Mouse (Mus musculus): ENCODE data around the gene Cdc42se2.
A peak's percentile ranks its signal among the peaks of the same experiment; 100 is the strongest.

Cdc42se2 gene

GRCm38 (mm10) chr11:54787488-54788474, at the start of gene Cdc42se2:
TSS of gene Cdc42se2 (minus strand) at chr11:54787675.
- DNase-seq (ENCODE audit: low spot score) = peak; percentile 98

DNA sequence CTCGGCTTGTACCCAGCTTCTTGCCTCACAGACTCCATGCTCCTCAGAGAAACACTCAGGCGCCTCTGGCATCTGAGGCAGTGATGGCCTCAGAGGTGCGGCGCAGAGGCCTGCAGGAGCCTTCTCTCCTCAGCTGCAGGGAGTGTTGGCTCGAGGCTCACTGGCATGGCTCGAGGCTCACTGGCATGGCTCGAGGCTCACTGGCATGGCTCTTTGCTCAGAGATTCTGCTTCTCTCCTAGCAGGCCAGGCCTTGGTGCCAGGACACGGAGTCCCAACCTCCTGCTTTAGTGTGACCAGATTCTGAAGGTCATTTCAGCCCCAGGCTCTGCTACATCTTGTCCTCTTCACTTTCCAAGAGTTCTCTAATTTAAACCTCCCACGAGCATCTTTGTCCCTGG, 48.6 kb upstream of the Cdc42se2 start:
- DNase-seq (ENCODE audit: low spot score) = peak; percentile 68

GRCm38 (mm10) chr11:54834596-54834995, 47.1 kb upstream of the Cdc42se2 start:
- no peak for DNase-seq (ENCODE audit: low spot score)

GRCm38 (mm10) chr11:54833833-54834232, 46.4 kb upstream of the Cdc42se2 start:
- no peak for DNase-seq (ENCODE audit: low spot score)

- no peak for DNase-seq (ENCODE audit: low spot score)
These were observed 39.3 kb upstream of the Cdc42se2 start for GRCm38 (mm10) chr11:54826819-54827218.

GRCm38 (mm10) chr11:54825774-54826173, 38.3 kb upstream of the Cdc42se2 start:
- DNase-seq (ENCODE audit: low spot score) = no peak

DNA sequence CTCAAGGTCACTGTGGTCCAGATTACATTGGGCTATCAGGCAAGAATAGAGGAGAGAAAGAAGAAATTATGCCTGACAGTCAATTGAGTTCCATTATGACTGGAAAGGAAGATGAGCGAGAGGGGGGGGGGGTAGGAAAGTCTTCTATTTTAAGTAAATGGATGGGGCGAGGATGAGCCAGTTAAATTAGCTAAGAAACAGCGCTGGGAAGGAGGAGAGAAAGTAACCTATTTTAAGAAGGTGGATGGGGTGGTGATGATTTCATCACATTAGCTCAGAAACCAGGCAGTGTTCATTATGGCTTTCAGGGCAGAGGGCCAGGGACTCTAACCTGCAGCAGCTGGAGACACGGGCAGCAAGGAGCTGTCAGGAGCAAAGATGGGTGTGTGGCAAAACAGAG, 36.0 kb upstream of the Cdc42se2 start:
- DNase-seq (ENCODE audit: low spot score) = no peak

DNA sequence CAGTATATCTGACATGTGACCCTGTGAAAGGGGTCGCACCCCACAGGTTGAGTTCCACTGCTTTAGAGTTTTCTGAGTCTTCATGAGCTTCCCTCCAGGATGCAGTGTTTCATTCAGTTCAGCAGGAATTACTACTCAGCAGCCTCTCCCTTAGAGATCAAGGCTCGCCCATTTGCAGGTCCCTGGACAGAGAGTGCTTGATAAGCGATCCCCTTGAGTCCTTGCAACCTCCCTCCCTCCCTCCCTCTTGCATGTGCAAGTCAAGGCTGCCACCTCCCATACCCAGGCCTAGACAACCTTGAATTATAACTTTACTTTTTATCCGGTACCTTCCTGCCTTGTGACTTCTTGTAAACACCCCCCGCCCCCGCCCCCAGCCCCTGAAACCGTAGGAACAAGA, 32.0 kb upstream of the Cdc42se2 start:
- peak; percentile 40 for DNase-seq (ENCODE audit: low spot score)

GRCm38 (mm10) chr11:54817449-54817848, 30.0 kb upstream of the Cdc42se2 start:
- no peak for DNase-seq (ENCODE audit: low spot score)

GRCm38 (mm10) chr11:54815659-54816058, 28.2 kb upstream of the Cdc42se2 start:
- no peak for DNase-seq (ENCODE audit: low spot score)

GRCm38 (mm10) chr11:54812812-54813516, 25.5 kb upstream of the Cdc42se2 start:
- no peak for DNase-seq (ENCODE audit: low spot score)

DNA sequence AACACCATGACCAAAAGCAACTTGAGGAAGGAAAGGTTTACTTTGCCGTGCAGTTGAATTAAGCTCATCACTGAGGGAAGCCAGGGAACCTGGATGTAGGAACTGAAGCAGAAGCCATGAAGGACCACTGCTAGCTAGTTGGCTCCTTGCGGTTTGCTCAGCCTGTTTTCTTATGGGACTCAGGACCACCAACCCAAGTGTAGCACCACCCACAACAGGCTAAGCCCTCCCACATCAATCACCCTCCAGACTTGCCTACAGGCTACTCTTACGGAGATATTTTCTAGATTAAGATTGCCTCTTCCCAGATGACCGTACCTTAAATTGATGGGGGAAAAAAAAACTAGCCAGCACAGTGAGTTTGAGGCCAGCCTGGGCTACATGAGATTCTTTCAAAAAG, 24.8 kb upstream of the Cdc42se2 start:
- no peak for DNase-seq (ENCODE audit: low spot score)

DNA sequence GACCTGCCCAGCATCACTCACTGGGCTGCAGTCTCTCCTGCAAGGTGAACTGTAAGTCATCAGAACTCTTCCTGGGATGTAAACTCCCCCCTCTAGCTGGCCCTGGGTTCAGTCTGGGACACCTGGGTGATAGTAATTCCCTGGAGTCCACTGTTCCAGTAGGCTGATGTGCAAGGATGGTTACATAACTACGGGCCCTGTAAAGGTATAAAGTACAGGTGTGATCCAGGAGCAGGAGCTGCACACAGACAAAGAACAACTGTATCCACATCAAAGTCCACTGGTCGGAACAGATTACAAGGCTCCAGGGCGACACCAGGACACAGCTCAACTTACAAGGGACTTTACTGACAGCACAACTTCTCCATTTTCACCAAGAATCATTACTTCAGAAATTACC, 23.6 kb upstream of the Cdc42se2 start:
- no peak for DNase-seq (ENCODE audit: low spot score)

DNA sequence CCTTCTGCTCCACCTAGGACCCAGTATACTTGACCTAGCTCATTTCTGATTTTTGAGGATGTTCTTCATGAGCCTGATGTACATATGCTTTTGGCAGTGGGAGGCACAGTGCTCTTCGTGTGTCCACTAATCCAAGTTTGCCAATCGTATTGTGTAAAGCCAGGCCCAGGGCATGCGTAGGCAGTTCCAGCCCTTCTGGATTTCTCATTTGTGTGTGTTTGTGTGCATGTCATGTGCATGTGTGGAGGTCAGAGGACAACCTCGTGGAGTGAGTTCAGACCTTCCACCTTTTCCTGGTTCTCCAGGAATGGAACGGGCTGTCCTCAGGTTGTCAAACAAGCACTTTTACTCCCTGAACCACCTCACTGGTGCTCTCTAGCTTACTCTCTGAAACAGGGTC, 22.1 kb upstream of the Cdc42se2 start:
- DNase-seq (ENCODE audit: low spot score) = no peak

GRCm38 (mm10) chr11:54808177-54808576, 20.7 kb upstream of the Cdc42se2 start:
- DNase-seq (ENCODE audit: low spot score) = no peak

GRCm38 (mm10) chr11:54807669-54808068, 20.2 kb upstream of the Cdc42se2 start:
- DNase-seq (ENCODE audit: low spot score) = no peak

- no peak for DNase-seq (ENCODE audit: low spot score)
These were observed 19.4 kb upstream of the Cdc42se2 start for GRCm38 (mm10) chr11:54806891-54807290.

DNA sequence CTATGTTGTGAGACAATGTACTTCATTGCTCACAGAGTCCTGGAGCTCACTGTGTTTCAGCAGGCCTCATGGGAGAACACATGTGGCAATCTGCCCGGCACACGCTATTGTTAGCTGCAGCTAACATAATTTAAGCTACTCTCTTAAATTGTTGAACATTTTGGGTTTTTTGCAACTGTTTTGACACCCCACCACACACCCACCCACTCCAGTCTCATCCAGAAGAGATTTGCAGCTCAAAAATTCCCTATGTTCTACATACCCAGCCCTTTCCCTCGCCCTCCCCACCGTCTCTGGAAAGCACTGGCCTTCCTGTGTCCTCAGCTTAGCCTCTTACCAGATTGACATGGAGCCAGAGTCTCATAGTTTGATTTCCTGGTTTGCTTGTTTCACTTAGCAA, 17.7 kb upstream of the Cdc42se2 start:
- DNase-seq (ENCODE audit: low spot score) = no peak

- no peak for DNase-seq (ENCODE audit: low spot score)
These were observed 15.1 kb upstream of the Cdc42se2 start for GRCm38 (mm10) chr11:54802621-54803020.

GRCm38 (mm10) chr11:54801791-54802558, 14.5 kb upstream of the Cdc42se2 start:
- DNase-seq (ENCODE audit: low spot score) = no peak

GRCm38 (mm10) chr11:54796551-54796950, 9.1 kb upstream of the Cdc42se2 start:
- no peak for DNase-seq (ENCODE audit: low spot score)

GRCm38 (mm10) chr11:54794678-54795077, 7.2 kb upstream of the Cdc42se2 start:
- DNase-seq (ENCODE audit: low spot score) = no peak

Data from testis, postnatal 14 days (tissue).